Mouse (Mus musculus): ENCODE data around the gene Klrg2.
A peak's percentile ranks its signal among the peaks of the same experiment; 100 is the strongest.
"Not testable (repeated sequence)": the region's sequence is repeated elsewhere in the genome, so short reads cannot be mapped to it uniquely, and the experiment has no call there.

Gene Klrg2

DNA sequence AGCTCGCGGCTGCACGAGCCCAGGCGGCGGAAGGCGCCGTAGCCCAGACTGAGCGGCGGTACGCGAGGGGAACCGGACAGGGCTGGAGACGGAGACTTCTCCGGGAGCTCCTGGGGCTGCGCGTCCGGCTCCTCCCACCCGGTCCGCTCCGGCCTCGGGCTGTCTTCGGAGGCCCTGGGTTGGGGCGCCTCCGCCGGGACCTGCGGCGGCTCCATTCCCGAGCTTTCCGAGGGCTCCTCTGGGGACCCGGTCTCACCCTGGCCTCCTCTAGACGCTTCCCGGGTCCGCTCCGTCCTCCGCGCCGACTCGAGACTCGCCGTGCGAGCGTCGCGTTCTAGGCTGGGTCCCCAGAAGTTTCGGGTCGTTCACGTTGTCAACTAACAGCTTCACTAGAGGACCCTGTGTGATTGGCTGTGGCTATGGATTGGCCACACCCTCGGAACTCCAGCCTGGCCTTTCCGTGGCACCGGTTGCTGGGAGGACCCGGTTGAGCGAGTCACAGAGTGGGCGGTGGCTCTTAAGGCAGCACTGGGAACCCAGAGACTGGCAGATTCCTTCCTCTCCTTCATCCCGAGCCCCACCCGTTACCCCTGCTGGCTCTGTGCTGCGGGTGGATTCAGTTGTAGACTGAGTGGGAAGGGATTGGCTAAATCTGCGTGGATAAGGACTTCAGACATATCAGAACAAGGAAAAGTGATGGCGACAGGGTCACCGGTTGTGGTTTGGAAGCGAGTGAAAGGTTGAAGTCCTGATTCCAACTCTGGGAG lies at the start of gene Klrg2:
TSS of gene Klrg2 (minus strand) at position 391 of the 767 bp plus-strand sequence.
- DNase-seq (ENCODE audit: low read depth, low spot score), result peak; percentile 62

DNA sequence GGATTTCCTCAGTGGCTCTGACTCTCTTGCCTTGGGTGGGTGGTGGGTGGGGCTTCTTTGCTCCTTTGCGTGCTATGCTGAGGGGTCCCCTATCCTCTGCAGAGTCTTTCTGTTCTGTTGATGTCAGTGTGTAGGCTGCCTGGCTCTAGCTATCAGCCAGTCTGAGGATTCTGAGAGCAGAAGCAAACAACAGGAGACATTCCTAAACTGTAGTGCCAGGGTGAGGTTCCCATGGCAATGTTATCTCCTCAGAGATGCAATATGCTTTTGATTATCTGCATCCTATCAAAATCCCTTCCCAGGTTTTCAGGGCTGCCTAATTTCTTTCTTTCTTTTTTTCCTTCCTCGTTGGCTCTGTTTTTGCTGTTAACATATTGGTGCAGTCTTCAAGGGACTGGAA lies 45.5 kb upstream of the Klrg2 start:
- DNase-seq (ENCODE audit: low read depth, low spot score), result no peak

DNA sequence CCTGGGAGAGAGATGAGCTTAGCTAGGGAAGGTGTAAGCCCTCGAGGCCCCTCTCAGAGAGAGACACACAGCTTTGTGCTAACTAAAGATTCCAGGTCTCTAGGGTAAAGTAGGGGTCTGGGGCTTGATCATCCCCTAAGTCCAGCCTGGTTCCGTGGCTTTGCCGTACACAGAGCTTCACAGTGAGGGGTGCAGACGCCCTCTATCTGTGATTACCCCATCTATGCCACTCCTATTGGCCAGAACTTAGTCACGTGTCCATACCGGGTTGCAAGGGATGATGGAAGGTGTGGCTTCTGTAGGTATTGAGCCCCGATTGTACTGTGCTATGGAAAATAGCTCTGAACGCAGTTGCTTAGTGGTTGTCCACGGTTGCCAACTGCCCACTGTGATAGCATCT lies 40.6 kb upstream of the Klrg2 start:
- DNase-seq (ENCODE audit: low read depth, low spot score), result no peak

DNA sequence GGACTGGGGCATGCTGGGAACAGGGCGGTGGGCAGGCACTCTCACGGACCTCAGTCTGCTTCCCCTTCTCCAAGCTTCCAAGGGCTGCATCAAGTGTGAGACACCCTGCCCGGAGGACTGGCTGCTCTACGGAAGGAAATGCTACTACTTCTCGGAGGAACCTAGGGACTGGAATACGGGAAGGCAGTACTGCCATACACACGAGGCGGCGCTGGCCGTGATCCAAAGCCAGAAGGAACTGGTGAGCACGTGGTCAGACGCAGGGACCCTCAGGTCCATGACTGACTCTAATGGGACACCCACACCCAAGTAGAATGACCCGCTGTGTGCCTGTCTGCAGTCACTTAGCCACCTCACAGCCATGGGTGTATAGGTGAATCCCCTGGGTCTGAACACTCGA lies 39.7 kb upstream of the Klrg2 start:
- DNase-seq (ENCODE audit: low read depth, low spot score), result no peak

DNA sequence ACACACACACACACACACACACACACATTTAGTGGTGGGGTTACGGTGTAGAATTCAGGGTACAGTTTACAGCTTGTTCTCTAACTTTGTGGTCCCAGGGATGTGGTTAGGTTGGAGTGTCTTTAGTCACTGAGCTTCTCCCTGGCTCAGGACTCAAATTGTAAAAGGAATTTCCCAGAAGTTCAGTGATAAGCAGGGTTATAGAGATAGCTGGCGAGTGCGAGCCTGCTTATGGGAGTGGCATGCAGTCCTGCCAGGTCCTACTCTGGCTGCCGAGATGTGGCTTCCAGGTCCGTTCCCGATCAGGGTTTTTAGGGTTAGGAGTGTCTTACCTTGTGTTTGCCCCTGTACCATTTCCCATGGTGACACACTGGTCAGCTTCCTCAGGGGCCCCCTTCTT lies 39.2 kb upstream of the Klrg2 start:
- DNase-seq (ENCODE audit: low read depth, low spot score), result no peak

DNA sequence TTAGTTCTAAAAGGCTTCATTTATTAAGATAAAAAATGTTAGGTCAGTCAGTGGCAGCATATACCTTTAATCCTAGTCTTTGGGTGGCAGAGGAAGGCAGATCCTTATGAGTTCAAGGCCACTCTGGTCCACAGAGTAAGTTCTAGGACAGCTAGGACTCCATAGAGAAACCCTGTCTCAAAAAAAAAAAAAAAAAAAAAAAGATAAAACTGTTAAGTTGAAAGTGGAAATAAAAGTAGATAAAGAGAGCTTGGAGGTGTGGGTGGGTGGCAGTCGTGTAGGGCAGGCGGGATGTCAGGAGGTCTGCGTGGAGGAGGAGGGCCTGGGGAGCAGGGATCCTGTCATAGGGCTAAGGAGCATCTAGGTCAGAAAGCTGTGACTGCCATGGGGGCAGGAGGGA lies 35.0 kb upstream of the Klrg2 start:
- DNase-seq (ENCODE audit: low read depth, low spot score), result no peak

DNA sequence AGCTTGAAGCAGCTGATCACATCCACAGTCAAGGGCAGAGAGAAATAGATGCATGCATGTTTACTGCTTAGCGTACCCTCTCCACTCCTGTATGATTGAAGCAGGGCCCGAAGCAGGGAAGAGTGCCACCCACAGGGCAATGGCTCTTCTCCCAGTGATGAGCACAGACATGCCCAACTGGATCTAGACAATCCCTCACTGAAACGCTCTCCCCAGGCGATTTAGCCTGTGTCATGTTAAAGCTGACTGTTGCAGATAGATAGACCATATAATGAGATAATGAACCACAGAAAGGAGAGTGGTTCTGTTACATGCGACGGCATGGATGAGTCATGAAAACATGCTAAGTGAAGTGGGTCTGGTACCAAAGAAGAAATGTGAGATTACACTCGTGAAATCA lies 34.2 kb upstream of the Klrg2 start:
- no peak for DNase-seq (ENCODE audit: low read depth, low spot score)

DNA sequence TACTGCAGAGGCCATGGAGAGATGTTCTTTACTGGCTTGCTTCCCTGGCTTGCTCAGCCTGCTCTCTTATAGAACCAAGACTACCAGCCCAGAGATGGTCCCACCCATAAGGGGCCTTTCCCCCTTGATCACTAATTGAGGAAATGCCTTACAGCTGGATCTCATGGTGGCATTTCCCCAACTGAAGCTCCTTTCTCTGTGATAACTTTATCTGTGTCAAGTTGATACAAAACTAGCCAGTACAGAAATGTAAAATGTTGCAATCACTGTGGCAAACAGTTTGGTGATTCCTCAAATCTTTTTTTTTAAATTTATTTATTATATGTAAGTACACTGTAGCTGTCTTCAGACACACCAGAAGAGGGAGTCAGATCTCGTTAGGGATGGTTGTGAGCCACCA lies 33.4 kb upstream of the Klrg2 start:
- DNase-seq (ENCODE audit: low read depth, low spot score), result not testable (repeated sequence)

- DNase-seq (ENCODE audit: low read depth, low spot score), result peak; percentile 33
Measured at GRCm38 (mm10) chr6:38669580-38669979, 32.5 kb upstream of the Klrg2 start.

- DNase-seq (ENCODE audit: low read depth, low spot score), result peak; percentile 80
Measured at GRCm38 (mm10) chr6:38662714-38663615, 25.9 kb upstream of the Klrg2 start, which contains the start of gene Clec2l. Clec2l (plus strand) TSS chr6:38663069.

DNA sequence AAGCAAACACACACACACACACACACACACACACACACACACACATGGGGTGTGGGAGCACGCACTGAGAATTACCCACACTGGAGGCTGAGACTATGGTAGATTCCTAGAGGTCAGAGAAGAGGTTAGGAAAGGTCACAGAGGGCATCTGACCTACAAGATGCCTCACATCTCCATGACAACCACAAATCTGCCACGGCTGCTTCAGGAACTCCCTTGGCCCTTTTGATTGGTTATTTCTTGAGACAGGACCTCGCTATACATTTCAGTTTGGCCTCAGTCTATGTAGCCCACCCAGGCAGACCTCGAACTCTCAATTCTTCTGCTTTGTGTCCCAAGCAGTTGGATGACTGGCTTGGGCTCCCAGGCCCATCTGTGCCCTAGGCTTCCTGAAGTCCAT lies 24.6 kb upstream of the Klrg2 start:
- no peak for DNase-seq (ENCODE audit: low read depth, low spot score)

- peak; percentile 87 for DNase-seq (ENCODE audit: low read depth, low spot score)
Measured at GRCm38 (mm10) chr6:38650263-38650937, 13.4 kb upstream of the Klrg2 start.

- peak; percentile 16 for DNase-seq (ENCODE audit: low read depth, low spot score)
Measured at GRCm38 (mm10) chr6:38649545-38649944, 12.5 kb upstream of the Klrg2 start.

- DNase-seq (ENCODE audit: low read depth, low spot score), result no peak
Measured at GRCm38 (mm10) chr6:38643039-38643438, 6.0 kb upstream of the Klrg2 start.

DNA sequence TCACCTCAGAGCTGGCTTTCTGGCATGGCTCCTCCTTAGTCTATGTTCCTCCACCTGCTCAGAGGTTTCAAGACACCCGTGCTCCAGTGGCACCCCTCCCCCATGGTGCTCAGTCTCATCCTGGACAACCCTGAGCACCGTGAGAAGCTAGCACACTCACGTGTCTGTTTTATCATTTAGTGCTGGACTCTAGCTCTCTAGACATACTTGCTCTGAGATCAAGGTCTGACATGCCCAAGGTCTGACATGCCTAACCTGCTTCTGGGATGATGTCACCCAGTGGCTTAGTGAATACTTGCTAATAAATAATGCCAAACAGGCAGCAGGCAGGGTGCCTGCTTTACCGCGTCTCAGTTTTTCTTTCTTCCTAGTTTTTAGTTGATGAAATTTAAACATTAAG lies 5.6 kb upstream of the Klrg2 start:
- DNase-seq (ENCODE audit: low read depth, low spot score), result no peak

DNA sequence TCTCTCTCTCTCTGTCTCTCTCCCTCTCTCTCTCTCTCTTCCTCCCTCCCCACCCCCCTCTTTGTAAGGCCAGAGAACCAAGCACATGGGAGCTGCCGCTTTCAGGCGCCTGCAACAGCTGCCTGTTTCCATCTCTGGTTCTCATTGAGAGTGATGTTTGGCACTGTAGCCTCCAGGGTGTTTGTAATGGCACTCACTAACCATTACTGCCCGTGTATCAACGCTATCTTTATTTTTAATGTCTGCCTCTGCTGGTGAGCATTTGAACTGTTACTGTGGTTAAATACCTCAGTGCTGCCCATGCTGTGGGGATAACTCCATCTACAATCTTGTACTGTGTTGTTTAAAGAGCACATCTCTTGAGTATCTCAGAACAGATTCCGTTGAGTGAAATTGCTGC lies 4.6 kb upstream of the Klrg2 start:
- no peak for DNase-seq (ENCODE audit: low read depth, low spot score)

- DNase-seq (ENCODE audit: low read depth, low spot score), result no peak
Measured at GRCm38 (mm10) chr6:38641228-38641627, 4.2 kb upstream of the Klrg2 start.

GRCm38 (mm10) chr6:38640401-38640800 lies 3.4 kb upstream of the Klrg2 start:
- DNase-seq (ENCODE audit: low read depth, low spot score), result peak; percentile 12

- no peak for DNase-seq (ENCODE audit: low read depth, low spot score)
Measured at GRCm38 (mm10) chr6:38635941-38636851, 846 bp downstream of the Klrg2 start.

GRCm38 (mm10) chr6:38634461-38634860 lies 2.6 kb downstream of the Klrg2 start:
- no peak for DNase-seq (ENCODE audit: low read depth, low spot score)

- DNase-seq (ENCODE audit: low read depth, low spot score), result no peak
Measured at GRCm38 (mm10) chr6:38632826-38633225, 4.2 kb downstream of the Klrg2 start.

All from brain, adult 2 months (tissue).